ENCODE assay signal across 8 mouse cellular contexts in the genomic region with DNA sequence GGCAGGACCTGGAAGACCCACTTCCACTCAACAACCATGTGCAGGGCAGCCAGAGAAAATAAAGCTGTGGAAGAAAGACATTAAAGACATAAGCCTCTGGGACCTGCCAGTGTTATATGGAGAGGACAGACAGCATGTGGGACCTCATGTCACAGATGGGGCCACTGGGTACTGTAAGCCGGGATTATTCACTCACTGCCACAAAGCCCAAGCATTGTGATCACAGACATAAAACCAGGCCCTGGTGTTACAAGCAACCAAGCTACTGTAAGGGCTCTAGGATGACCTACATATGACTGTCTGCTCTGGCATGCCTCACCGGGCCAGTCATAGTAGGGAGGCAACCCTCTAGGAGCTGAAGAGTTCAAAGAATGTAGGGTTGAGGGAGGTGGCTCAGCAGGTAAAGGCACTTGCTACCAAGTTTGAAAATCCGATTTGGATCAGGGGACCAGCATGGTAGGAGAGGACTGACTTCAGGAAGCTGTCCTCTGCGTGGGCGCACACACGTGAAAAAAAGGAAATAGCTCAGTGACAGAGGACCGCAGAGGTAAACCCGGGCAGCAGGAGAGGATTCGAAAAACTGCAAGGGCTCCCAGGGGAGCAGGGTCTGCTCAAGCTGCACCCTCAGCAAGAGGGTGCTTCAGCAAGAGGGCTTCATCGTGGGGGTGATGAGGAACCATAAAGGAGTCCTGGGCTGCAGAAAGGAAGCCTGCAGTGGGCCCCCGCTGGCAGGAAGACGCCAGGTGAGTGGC. TPM values are rescaled to one million over a fixed set of nuclear protein-coding genes. Genes with fewer than 3 reads are reported as not detected.
DNase-seq lines count a peak whose midpoint lies in the region; ATAC-seq and TF ChIP-seq lines count a peak whose summit lies in the region.

No protein-coding gene starts in this region.

- TF ChIP-seq CTCF in testis, adult 2 months (IDR thresholded peaks at IDR 0.05; ENCODE audit: control insufficient read depth, insufficient read depth, insufficient replicate concordance, low read depth, low read length) = no peak

- H3K9me3 ChIP-seq in hindbrain, embryonic 14.5 days (ENCODE audit: control insufficient read depth, low read length) = no peaks in the 10 kb centered on the region
- no peaks in the 10 kb centered on the region for H3K9me3 ChIP-seq in midbrain, embryonic 12.5 days

- peak overlapping the region; percentile 83 for H3K27ac ChIP-seq in testis, adult 2 months (ENCODE audit: control insufficient read depth, insufficient read depth, low read depth, low read length)
- H3K27ac ChIP-seq in hindbrain, embryonic 14.5 days = no peak overlapping the region
- no peak overlapping the region for H3K27ac ChIP-seq in midbrain, embryonic 12.5 days (replicated peaks)

- H3K9ac ChIP-seq in hindbrain, embryonic 14.5 days = peak overlapping the region; percentile 84
- H3K9ac ChIP-seq in midbrain, embryonic 12.5 days (replicated peaks) = peak overlapping the region; percentile 78

- H3K36me3 ChIP-seq in testis, adult 2 months (ENCODE audit: control insufficient read depth, insufficient read depth, low read length) = no peaks in the 10 kb centered on the region
- H3K36me3 ChIP-seq in hindbrain, embryonic 14.5 days (replicated peaks; ENCODE audit: control insufficient read depth, insufficient read depth) = peaks cover 15% of the 10 kb centered on the region; the same call in 1 of the 2 replicates
- H3K36me3 ChIP-seq in midbrain, embryonic 12.5 days = peaks cover 17% of the 10 kb centered on the region

- H3K4me1 ChIP-seq in testis, adult 2 months (ENCODE audit: control insufficient read depth, insufficient read depth, low read length) = peaks cover 30% of the 10 kb centered on the region
- peaks cover 23% of the 10 kb centered on the region for H3K4me1 ChIP-seq in hindbrain, embryonic 14.5 days (replicated peaks; ENCODE audit: control insufficient read depth, insufficient read depth, low read length)
- H3K4me1 ChIP-seq in midbrain, embryonic 12.5 days = peaks cover 32% of the 10 kb centered on the region

- no peak for ATAC-seq in hindbrain, embryonic 14.5 days (ENCODE audit: low FRiP score)
- ATAC-seq in midbrain, embryonic 12.5 days (ENCODE audit: low FRiP score, low read depth) = no peak

- TF ChIP-seq POLR2A in testis, adult 2 months (IDR thresholded peaks at IDR 0.05; ENCODE audit: control insufficient read depth, low read depth, low read length) = no peak; the same call in 1 of the 2 replicates

- H3K4me3 ChIP-seq in testis, adult 2 months (ENCODE audit: control insufficient read depth, low read depth, low read length) = peak overlapping the region; percentile 93
- H3K4me3 ChIP-seq in hindbrain, embryonic 14.5 days (replicated peaks; ENCODE audit: low read length) = peak overlapping the region; percentile 80
- peak overlapping the region; percentile 94 for H3K4me3 ChIP-seq in midbrain, embryonic 12.5 days

- no peaks in the 10 kb centered on the region for H3K27me3 ChIP-seq in testis, adult 2 months (ENCODE audit: control insufficient read depth, insufficient read depth, low read length)
- no peaks in the 10 kb centered on the region for H3K27me3 ChIP-seq in hindbrain, embryonic 14.5 days (ENCODE audit: control insufficient read depth, insufficient read depth, low read length)
- no peaks in the 10 kb centered on the region; the same call in 1 of the 2 replicates for H3K27me3 ChIP-seq in midbrain, embryonic 12.5 days

- DNase-seq in cerebellum, postnatal 25 days = peak; percentile 20 to 35
- DNase-seq in cerebellum, postnatal 4 days (ENCODE audit: low spot score in 2 of 2) = no peak
- DNase-seq in testis, postnatal 10 days (ENCODE audit: low spot score) = no peak
- no peak for DNase-seq in hindbrain, embryonic 14.5 days (ENCODE audit: low spot score)
- no peak for DNase-seq in yolk sac, embryonic 10.5 days (ENCODE audit: low spot score)
- DNase-seq in cerebellum, postnatal 36 days = no peak

- peak overlapping the region; percentile 90 for H3K4me2 ChIP-seq in hindbrain, embryonic 14.5 days (replicated peaks)
- H3K4me2 ChIP-seq in midbrain, embryonic 12.5 days (replicated peaks) = peak overlapping the region; percentile 87

- 22% methylated on average over 12 of the region's 12 CpGs for WGBS in hindbrain, embryonic 14.5 days
- 16% methylated on average over 12 of the region's 12 CpGs for WGBS in midbrain, embryonic 12.5 days

RNA-seq across cellular contexts. Expression of a gene that starts 0.8 kb away (rescaled TPM):
- polyA plus RNA-seq in testis, adult 2 months (2012; rRNA removed) = 246 and 291 TPM in 2 replicates
- polyA plus RNA-seq in hindbrain, embryonic 14.5 days (2014; fragmentation: Nextera tagmentation; extraction: Ambion mirVana) = 157 and 174 TPM in 2 replicates
- 104 and 105 TPM in 2 replicates for polyA plus RNA-seq in midbrain, embryonic 12.5 days (2016; fragmentation: Nextera tagmentation; extraction: Ambion mirVana)

RNA-seq across cellular contexts. Expression of a gene that starts 12.2 kb away (rescaled TPM):
- polyA plus RNA-seq in testis, adult 2 months (2012; rRNA removed) = 7.5 and 7.7 TPM in 2 replicates
- 5.1 and 5.3 TPM in 2 replicates for polyA plus RNA-seq in hindbrain, embryonic 14.5 days (2014; fragmentation: Nextera tagmentation; extraction: Ambion mirVana)
- 6.1 and 6.2 TPM in 2 replicates for polyA plus RNA-seq in midbrain, embryonic 12.5 days (2016; fragmentation: Nextera tagmentation; extraction: Ambion mirVana)

RNA-seq across cellular contexts. Expression of a gene that starts 13.4 kb away (rescaled TPM):
- polyA plus RNA-seq in testis, adult 2 months (2012; rRNA removed) = 58.8 and 61.6 TPM in 2 replicates
- polyA plus RNA-seq in hindbrain, embryonic 14.5 days (2014; fragmentation: Nextera tagmentation; extraction: Ambion mirVana) = 63.1 and 64.5 TPM in 2 replicates
- 63.1 and 68.4 TPM in 2 replicates for polyA plus RNA-seq in midbrain, embryonic 12.5 days (2016; fragmentation: Nextera tagmentation; extraction: Ambion mirVana)

RNA-seq across cellular contexts. Expression of a gene that starts 13.4 kb away (rescaled TPM):
- polyA plus RNA-seq in testis, adult 2 months (2012; rRNA removed) = 46.6 and 56.1 TPM in 2 replicates
- polyA plus RNA-seq in hindbrain, embryonic 14.5 days (2014; fragmentation: Nextera tagmentation; extraction: Ambion mirVana) = 5.2 and 5.6 TPM in 2 replicates
- 7.8 and 8.7 TPM in 2 replicates for polyA plus RNA-seq in midbrain, embryonic 12.5 days (2016; fragmentation: Nextera tagmentation; extraction: Ambion mirVana)

RNA-seq across cellular contexts. Expression of a gene that starts 16.5 kb away (rescaled TPM):
- 1.9 and 2.1 TPM in 2 replicates for polyA plus RNA-seq in testis, adult 2 months (2012; rRNA removed)
- 1.7 and 1.9 TPM in 2 replicates for polyA plus RNA-seq in hindbrain, embryonic 14.5 days (2014; fragmentation: Nextera tagmentation; extraction: Ambion mirVana)
- 6.0 and 7.5 TPM in 2 replicates for polyA plus RNA-seq in midbrain, embryonic 12.5 days (2016; fragmentation: Nextera tagmentation; extraction: Ambion mirVana)

Comparison
In these comparisons a context has a peak if more than half of its experiments do, and no peak if none do; other contexts are left out.
1. DNase-seq: peak in cerebellum, postnatal 25 days (2 of 2); none in cerebellum, postnatal 4 days (0 of 2), testis, postnatal 10 days (single experiment), hindbrain, embryonic 14.5 days (single experiment), yolk sac, embryonic 10.5 days (single experiment) and cerebellum, postnatal 36 days (0 of 2).
2. Peak in every context shown above with its lines, with median percentiles within 50 percentile points of each other: H3K4me3 ChIP-seq.